Mouse (Mus musculus) neural tube, embryonic 11.5 days (tissue): ENCODE measurements around the gene Mical3. TPM values are rescaled to one million over a fixed set of nuclear protein-coding genes. Genes with fewer than 3 reads are reported as not detected.
"Not testable (repeated sequence)": the region's sequence is repeated elsewhere in the genome, so short reads cannot be mapped to it uniquely, and the experiment has no call there.

Experiments used
- ATAC-seq: fragments of 200-750 bp; cut with Nextera tagmentation; 2 replicates; pipeline ENCODE4 v1.8.0; 2017; ENCODE audit warnings: moderate number of reproducible peaks, mild to moderate bottlenecking, moderate TSS enrichment, moderate library complexity; ENCODE audit not compliant: insufficient read depth, low FRiP score, low TSS enrichment
- DNase-seq: peaks from one replicate; pipeline ENCODE4 v3.0.0-alpha.2; 2015; ENCODE audit warnings: low spot score
- H3K27ac ChIP-seq: fragments of 300-500 bp; sonication (generic); 2 replicates; pipeline ENCODE4 v1.5.1; 2014; ENCODE audit warnings: low read depth, mild to moderate bottlenecking, low read length
- H3K27me3 ChIP-seq: fragments of 300-500 bp; sonication (generic); 2 replicates; pipeline ENCODE4 v1.6.1; 2014; ENCODE audit warnings: mild to moderate bottlenecking, low read length, mixed read lengths; ENCODE audit not compliant: control insufficient read depth, insufficient read depth
- H3K36me3 ChIP-seq: fragments of 300-500 bp; sonication (generic); 2 replicates; pipeline ENCODE4 v1.6.1; 2014; ENCODE audit warnings: mild to moderate bottlenecking, low read length, moderate library complexity, mixed read lengths; ENCODE audit not compliant: control insufficient read depth, insufficient read depth
- H3K4me1 ChIP-seq: fragments of 300-500 bp; sonication (generic); 2 replicates; pipeline ENCODE4 v1.6.1; 2014; ENCODE audit warnings: low read length, mixed read lengths; ENCODE audit not compliant: control insufficient read depth, insufficient read depth
- H3K4me2 ChIP-seq: fragments of 300-500 bp; sonication (generic); 2 replicates; pipeline ENCODE4 v1.6.1; 2014; ENCODE audit warnings: low read depth, mild to moderate bottlenecking, moderate library complexity
- H3K4me3 ChIP-seq: fragments of 300-500 bp; sonication (generic); 2 replicates; pipeline ENCODE4 v1.5.1; 2014; ENCODE audit warnings: low read depth, low read length
- H3K9ac ChIP-seq: fragments of 300-500 bp; sonication (generic); 2 replicates; pipeline ENCODE4 v1.6.1; 2014; ENCODE audit warnings: mild to moderate bottlenecking, low read length
- H3K9me3 ChIP-seq: fragments of 300-500 bp; sonication (generic); 2 replicates; pipeline ENCODE4 v1.6.1; 2016; ENCODE audit warnings: low read length; ENCODE audit not compliant: control insufficient read depth
- WGBS: fragments of 180-500 bp; shearing (Covaris S2); extraction: QIAGEN DNeasy Blood & Tissue Kit; methylation state at CpG from one replicate; pipeline ENCODE4 v1.1.7; 2014; 5-methylcytosine and 5-hydroxymethylcytosine counted together
- polyA plus RNA-seq: library from polyadenylated mRNA; unstranded; fragments of >200 nt; fragmentation: Nextera tagmentation; extraction: Ambion mirVana; gene quantifications from 2 replicates; pipeline ENCODE4 v1.2.1, GENCODE M21; 2014

The Mical3 gene
- polyA plus RNA-seq, 1 experiment from 2014 or later = 18.4 TPM

DNA sequence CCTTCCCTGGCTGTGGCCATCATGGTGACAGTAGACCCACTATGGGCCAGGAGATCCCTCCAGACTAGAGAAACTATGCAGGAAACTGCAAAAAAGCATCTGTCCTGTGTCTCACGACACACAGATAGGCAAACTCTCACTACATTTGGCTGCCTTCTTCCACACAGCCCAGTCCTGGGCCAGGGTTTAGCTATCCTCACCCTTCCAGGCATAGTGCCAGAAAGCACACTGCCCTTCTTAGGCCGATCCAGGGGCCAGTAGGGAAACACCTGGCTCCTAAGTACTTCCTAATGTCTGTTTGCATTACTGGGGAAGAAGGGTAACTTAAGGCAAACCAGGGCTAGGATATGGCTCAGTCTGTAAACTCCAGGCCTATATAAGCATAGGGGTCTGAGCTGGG lies 217.9 kb downstream of the Mical3 start:
- no peak overlapping the region for H3K4me3 ChIP-seq
- H3K27ac ChIP-seq = no peak overlapping the region
- H3K36me3 ChIP-seq = no peaks in the 10 kb centered on the region
- DNase-seq (no peak), ATAC-seq (no peak)
- 0 out of 2 replicates have a peak, but pooled peaks cover 2% of the 10 kb centered on the region for H3K4me1 ChIP-seq
- 82% methylated on average over 2 of the region's 2 CpGs for WGBS
- H3K9ac ChIP-seq = no peak overlapping the region
- no peak overlapping the region for H3K4me2 ChIP-seq
- no peaks in the 10 kb centered on the region for H3K9me3 ChIP-seq
- no peaks in the 10 kb centered on the region for H3K27me3 ChIP-seq

- Histone ChIP-seq H3K9me3 (no peaks in the 10 kb centered on the region), H3K36me3 (no peaks in the 10 kb centered on the region), H3K4me1 (0 out of 2 replicates have a peak, but pooled peaks cover 2% of the 10 kb centered on the region), H3K9ac (no peak overlapping the region), H3K27me3 (no peaks in the 10 kb centered on the region), H3K4me2 (no peak overlapping the region), H3K4me3 (no peak overlapping the region), H3K27ac (no peak overlapping the region)
- no peak for ATAC-seq
- 84% methylated on average over 13 of the region's 13 CpGs for WGBS
- DNase-seq = no peak
These were observed 219.4 kb downstream of the Mical3 start for GRCm38 (mm10) chr6:120911213-120912007.

GRCm38 (mm10) chr6:120909501-120909900 lies 221.3 kb downstream of the Mical3 start:
- Histone ChIP-seq H3K4me2 (no peak overlapping the region), H3K36me3 (no peaks in the 10 kb centered on the region), H3K27ac (no peak overlapping the region), H3K27me3 (no peaks in the 10 kb centered on the region), H3K4me3 (no peak overlapping the region), H3K9ac (no peak overlapping the region), H3K4me1 (no peaks in the 10 kb centered on the region), H3K9me3 (no peaks in the 10 kb centered on the region)
- no peak for DNase-seq
- no peak for ATAC-seq
- WGBS = 81% methylated on average over 3 of the region's 3 CpGs

GRCm38 (mm10) chr6:120907876-120908597 lies 222.8 kb downstream of the Mical3 start:
- not testable (repeated sequence) for H3K9me3 ChIP-seq, H3K27me3 ChIP-seq, H3K4me1 ChIP-seq, ATAC-seq, H3K9ac ChIP-seq, DNase-seq, H3K4me3 ChIP-seq, H3K4me2 ChIP-seq, H3K36me3 ChIP-seq, H3K27ac ChIP-seq
- WGBS = 89% methylated on average over 9 of the region's 10 CpGs

GRCm38 (mm10) chr6:120906521-120906920 lies 224.3 kb downstream of the Mical3 start:
- Histone ChIP-seq H3K36me3 (no peaks in the 10 kb centered on the region), H3K4me1 (no peaks in the 10 kb centered on the region), H3K4me3 (no peak overlapping the region), H3K9me3 (no peaks in the 10 kb centered on the region), H3K27me3 (no peaks in the 10 kb centered on the region), H3K27ac (no peak overlapping the region), H3K4me2 (no peak overlapping the region), H3K9ac (no peak overlapping the region)
- ATAC-seq (no peak), DNase-seq (no peak)
- 89% methylated on average over 6 of the region's 6 CpGs for WGBS

GRCm38 (mm10) chr6:120905111-120905510 lies 225.7 kb downstream of the Mical3 start:
- no peaks in the 10 kb centered on the region for H3K9me3 ChIP-seq
- H3K27ac ChIP-seq = no peak overlapping the region
- ATAC-seq = no peak
- H3K27me3 ChIP-seq = no peaks in the 10 kb centered on the region
- WGBS = 78% methylated on average over 5 of the region's 5 CpGs
- no peak overlapping the region for H3K9ac ChIP-seq
- no peaks in the 10 kb centered on the region for H3K36me3 ChIP-seq
- no peak for DNase-seq
- H3K4me2 ChIP-seq = no peak overlapping the region
- no peak overlapping the region for H3K4me3 ChIP-seq
- H3K4me1 ChIP-seq = no peaks in the 10 kb centered on the region

DNA sequence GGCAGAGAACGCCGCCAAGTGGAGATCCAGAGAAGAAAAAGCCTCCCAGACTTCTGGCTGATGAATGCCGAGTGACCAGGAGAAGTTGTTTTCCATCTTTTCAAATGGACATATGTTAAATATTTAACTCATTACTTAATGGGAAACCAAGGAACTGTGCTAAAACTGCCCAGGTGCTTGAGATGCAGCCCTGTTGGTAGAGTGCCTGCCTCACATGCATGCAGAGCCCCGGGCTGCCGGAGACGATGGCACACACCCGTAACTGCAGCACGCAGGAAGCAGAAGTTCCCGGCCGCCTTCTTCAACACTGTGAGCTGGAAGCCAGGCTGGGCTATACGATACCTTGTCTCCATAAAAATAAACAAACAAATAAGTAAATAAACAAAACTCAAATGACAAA lies 226.8 kb downstream of the Mical3 start:
- DNase-seq (no peak), ATAC-seq (no peak)
- Histone ChIP-seq H3K27ac (no peak overlapping the region), H3K27me3 (no peaks in the 10 kb centered on the region), H3K9ac (no peak overlapping the region), H3K9me3 (no peaks in the 10 kb centered on the region), H3K4me1 (no peaks in the 10 kb centered on the region), H3K4me3 (no peak overlapping the region), H3K4me2 (no peak overlapping the region), H3K36me3 (no peaks in the 10 kb centered on the region)
- 88% methylated on average over 11 of the region's 11 CpGs for WGBS

DNA sequence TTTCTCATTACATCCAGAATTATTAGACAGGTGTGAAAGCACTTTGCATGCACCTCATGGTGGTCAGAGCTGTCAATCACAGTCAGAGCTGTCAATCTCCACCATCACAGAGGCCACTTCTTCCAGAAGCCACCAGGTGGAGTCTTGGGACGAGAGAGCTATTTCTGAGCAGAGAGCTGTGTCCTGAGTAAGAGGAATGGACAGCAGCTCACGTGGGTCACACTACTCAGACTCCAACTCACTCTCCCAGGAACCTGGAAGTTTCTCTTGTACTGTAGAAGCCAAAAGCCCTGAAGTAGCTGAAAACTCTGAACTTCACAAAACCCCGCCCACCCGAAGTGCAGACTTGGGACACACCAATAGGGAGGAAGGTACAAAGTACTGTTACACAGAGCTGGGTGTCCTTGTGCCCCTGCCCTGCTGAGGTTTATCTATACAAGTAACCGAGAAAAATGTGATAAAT lies 227.3 kb downstream of the Mical3 start:
- peak; percentile 39 for DNase-seq
- Histone ChIP-seq H3K27ac (no peak overlapping the region), H3K27me3 (no peaks in the 10 kb centered on the region), H3K4me2 (no peak overlapping the region), H3K9ac (no peak overlapping the region), H3K4me1 (no peaks in the 10 kb centered on the region), H3K9me3 (no peaks in the 10 kb centered on the region), H3K36me3 (no peaks in the 10 kb centered on the region), H3K4me3 (no peak overlapping the region)
- 0 out of 2 replicates have a peak, but pooled peaks have one; percentile 13 for ATAC-seq
- 60% methylated on average over 5 of the region's 5 CpGs for WGBS
